Mouse (Mus musculus) erythroblast, embryonic 14.5 days (primary cell): ENCODE results near the gene Sf3b3.

Experiments
- GATA1 ChIP-seq: IDR thresholded peaks from 2 replicates; pipeline ENCODE4 v1.6.1; 2012; ENCODE audit warnings: low read length, inconsistent platforms, mixed read lengths
- TAL1 ChIP-seq: IDR thresholded peaks from 3 replicates; pipeline ENCODE4 v1.6.1; 2012; ENCODE audit warnings: low read length, inconsistent platforms, mixed read lengths

DNA sequence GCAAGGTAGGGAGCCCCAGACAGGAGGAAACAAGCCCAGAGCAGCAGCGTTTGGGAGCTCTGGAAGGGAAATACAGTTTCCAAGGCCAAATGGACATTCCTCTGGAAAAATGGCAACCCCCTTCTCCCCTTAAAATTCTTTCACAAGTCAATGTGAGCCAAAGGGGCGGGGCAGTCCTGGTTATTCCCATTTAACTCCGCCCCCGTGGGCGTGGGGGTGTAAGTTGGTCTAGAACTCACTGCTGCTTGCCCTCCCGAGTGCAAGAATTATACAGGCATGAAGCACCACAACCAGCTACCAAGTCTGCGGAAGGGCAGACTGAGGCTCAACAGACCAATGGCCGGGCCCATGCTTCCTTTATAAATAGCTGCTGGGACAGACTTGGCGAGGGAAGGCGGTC is 48.3 kb upstream of the Sf3b3 start:
- TF ChIP-seq GATA1 (no peak), TAL1 (no peak)
